Mouse (Mus musculus): Measurements from ENCODE around the gene Cnot10.
A peak's percentile ranks its signal among the peaks of the same experiment; 100 is the strongest.
"Not testable (repeated sequence)": the region's sequence is repeated elsewhere in the genome, so short reads cannot be mapped to it uniquely, and the experiment has no call there.

The Cnot10 gene

GRCm38 (mm10) chr9:114648472-114648871 is 8.5 kb upstream of the Cnot10 start:
- DNase-seq, result not testable (repeated sequence)

GRCm38 (mm10) chr9:114647506-114648432 is 7.8 kb upstream of the Cnot10 start:
- no peak for DNase-seq

- peak; percentile 83 for DNase-seq
These were observed 6.8 kb upstream of the Cnot10 start for GRCm38 (mm10) chr9:114646556-114647505.

- DNase-seq, result no peak
These were observed 717 bp downstream of the Cnot10 start for GRCm38 (mm10) chr9:114639186-114639748.

GRCm38 (mm10) chr9:114636751-114637150 is 3.2 kb downstream of the Cnot10 start:
- DNase-seq, result no peak

GRCm38 (mm10) chr9:114636150-114636549 is 3.8 kb downstream of the Cnot10 start:
- no peak for DNase-seq

- no peak for DNase-seq
These were observed 7.7 kb downstream of the Cnot10 start for GRCm38 (mm10) chr9:114632331-114632730.

- DNase-seq, result no peak
These were observed 13.3 kb downstream of the Cnot10 start for GRCm38 (mm10) chr9:114626726-114627125.

GRCm38 (mm10) chr9:114624178-114624577 is 15.8 kb downstream of the Cnot10 start:
- DNase-seq, result no peak

GRCm38 (mm10) chr9:114621149-114621548 is 18.8 kb downstream of the Cnot10 start:
- no peak for DNase-seq

GRCm38 (mm10) chr9:114614176-114614953 is 25.6 kb downstream of the Cnot10 start:
- DNase-seq, result peak; percentile 50

- DNase-seq, result no peak
These were observed 27.0 kb downstream of the Cnot10 start for GRCm38 (mm10) chr9:114613026-114613425.

- no peak for DNase-seq
These were observed 27.4 kb downstream of the Cnot10 start for GRCm38 (mm10) chr9:114612566-114612965.

GRCm38 (mm10) chr9:114610266-114610665 is 29.7 kb downstream of the Cnot10 start:
- DNase-seq, result no peak

GRCm38 (mm10) chr9:114603876-114604540 is 36.0 kb downstream of the Cnot10 start:
- no peak for DNase-seq

- no peak for DNase-seq
These were observed 38.9 kb downstream of the Cnot10 start for GRCm38 (mm10) chr9:114601096-114601495.

- no peak for DNase-seq
These were observed 55.0 kb downstream of the Cnot10 start for GRCm38 (mm10) chr9:114585017-114585345.

GRCm38 (mm10) chr9:114584183-114585016 is 55.6 kb downstream of the Cnot10 start:
- no peak for DNase-seq

GRCm38 (mm10) chr9:114583812-114584182 is 56.2 kb downstream of the Cnot10 start:
- no peak for DNase-seq

- DNase-seq, result no peak
These were observed 61.3 kb downstream of the Cnot10 start for GRCm38 (mm10) chr9:114578646-114579045.

GRCm38 (mm10) chr9:114576001-114576400 is 64.0 kb downstream of the Cnot10 start:
- DNase-seq, result no peak
